Mouse (Mus musculus): ENCODE results near the gene Pak4.

DNA sequence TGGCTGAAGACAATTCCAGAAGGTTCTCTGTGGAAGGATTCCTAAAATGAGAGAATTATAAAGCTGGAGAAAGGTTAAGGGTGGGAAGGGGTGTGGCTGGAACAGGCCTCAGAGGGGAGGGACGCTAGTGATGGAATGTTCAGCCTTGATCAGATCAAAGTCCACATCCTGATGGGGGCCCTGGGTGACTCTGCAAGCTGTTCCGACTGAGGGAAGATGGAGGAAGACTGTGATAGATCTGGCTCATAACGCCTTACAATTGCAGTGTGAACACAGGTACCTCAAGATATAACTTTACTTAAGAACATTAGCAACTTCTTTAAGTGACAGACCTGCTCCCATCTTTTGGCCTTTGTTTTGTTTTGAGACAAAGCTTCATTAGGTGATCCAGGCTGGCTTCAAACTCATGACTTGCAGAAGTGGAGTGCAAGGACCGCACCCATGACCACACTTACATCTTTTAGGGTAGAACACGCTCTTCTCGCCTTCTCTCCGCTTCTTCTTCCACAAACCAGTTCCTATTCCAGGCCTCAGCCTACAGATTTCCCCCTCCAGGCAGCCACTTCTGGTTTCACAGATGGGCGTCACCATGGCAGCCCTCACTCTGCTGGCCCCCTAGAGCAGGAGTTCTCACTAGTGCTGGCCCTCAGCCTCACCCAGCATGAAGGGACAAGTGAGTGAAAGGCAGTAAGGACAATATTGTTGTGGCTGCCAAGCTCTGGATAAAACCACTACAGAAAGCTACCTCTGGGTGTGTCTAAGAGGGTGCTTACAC is 14.2 kb downstream of the Pak4 start:
- TF ChIP-seq GATA1 (IDR thresholded peaks at IDR 0.05; ENCODE audit: low read length) = 0 out of 2 replicates have a peak, but pooled peaks have one; percentile 12
- no peak for TF ChIP-seq TAL1 (IDR thresholded peaks at IDR 0.05; ENCODE audit: low read length)
